ENCODE assay signal across 13 mouse cellular contexts in genomic region chr12:12715956-12716669, GRCm38 (mm10).
A peak's percentile ranks its signal among the peaks of the same experiment; 100 is the strongest.
DNase-seq lines count a peak whose midpoint lies in the region; ATAC-seq and TF ChIP-seq lines count a peak whose summit lies in the region.
"Had no signal": no experiment of that assay in that cellular context is flagged by ENCODE, and none has a peak within 500 bp of the region (broad histone marks: within the 10 kb centered on the region; RNA-seq: fewer than 3 reads in every experiment).

No protein-coding gene starts in this region.

- no peak for TF ChIP-seq POLR2A in olfactory bulb, adult 2 months (IDR thresholded peaks at IDR 0.05; ENCODE audit: insufficient read depth, low read depth, low read length)

- no peak overlapping the region for H3K4me2 ChIP-seq in hindbrain, embryonic 11.5 days (replicated peaks; ENCODE audit: low read depth, low read length)
- H3K4me2 ChIP-seq in embryonic facial prominence, embryonic 12.5 days (replicated peaks), result no peak overlapping the region
- H3K4me2 ChIP-seq: midbrain, embryonic 15.5 days had no signal

- H3K36me3 ChIP-seq in hindbrain, embryonic 10.5 days, result no peaks in the 10 kb centered on the region
- no peaks in the 10 kb centered on the region for H3K36me3 ChIP-seq in hindbrain, embryonic 11.5 days (ENCODE audit: control insufficient read depth, insufficient read depth, low read length)
- H3K36me3 ChIP-seq in embryonic facial prominence, embryonic 12.5 days, result no peaks in the 10 kb centered on the region
- H3K36me3 ChIP-seq: midbrain, embryonic 15.5 days had no signal

- no peak for ATAC-seq in hindbrain, embryonic 11.5 days (ENCODE audit: low FRiP score)
- ATAC-seq in embryonic facial prominence, embryonic 12.5 days (ENCODE audit: insufficient number of reproducible peaks, insufficient read depth, low FRiP score, low TSS enrichment), result no peak
- ATAC-seq: CD4-positive, CD25-positive, alpha-beta regulatory T cell, adult 4 months; midbrain, embryonic 15.5 days had no signal

- H3K27me3 ChIP-seq in hindbrain, embryonic 10.5 days (ENCODE audit: insufficient read depth, poor library complexity, severe bottlenecking), result peaks cover 16% of the 10 kb centered on the region
- H3K27me3 ChIP-seq in hindbrain, embryonic 11.5 days (ENCODE audit: control insufficient read depth, insufficient read depth, low read length), result no peaks in the 10 kb centered on the region
- no peaks in the 10 kb centered on the region for H3K27me3 ChIP-seq in embryonic facial prominence, embryonic 12.5 days
- H3K27me3 ChIP-seq: midbrain, embryonic 15.5 days had no signal

- H3K9ac ChIP-seq in hindbrain, embryonic 11.5 days (ENCODE audit: low read depth, low read length), result no peak overlapping the region
- H3K9ac ChIP-seq in embryonic facial prominence, embryonic 12.5 days, result no peak overlapping the region
- H3K9ac ChIP-seq: midbrain, embryonic 15.5 days had no signal

- 86% methylated on average over 7 of the region's 7 CpGs for WGBS in hindbrain, embryonic 10.5 days
- 86% methylated on average over 7 of the region's 7 CpGs for WGBS in hindbrain, embryonic 11.5 days
- WGBS in embryonic facial prominence, embryonic 12.5 days, result 83% methylated on average over 7 of the region's 7 CpGs
- 52% methylated on average over 7 of the region's 7 CpGs for WGBS in olfactory bulb, adult 2 months

- DNase-seq in hindbrain, embryonic 10.5 days (ENCODE audit: low spot score), result no peak
- DNase-seq in hindbrain, embryonic 11.5 days (ENCODE audit: low spot score), result no peak
- peak; percentile 68 to 84 for DNase-seq in layer of hippocampus, adult 18-20 months (ENCODE audit: low spot score in 2 of 2)
- no peak for DNase-seq in gastrocnemius, adult 18-20 months (ENCODE audit: low spot score)
- no peak for DNase-seq in kidney, postnatal 10 days
- DNase-seq in urinary bladder, postnatal 10 days (ENCODE audit: low spot score), result no peak
- DNase-seq: adrenal gland, postnatal 25 days; kidney, postnatal 36 days; thymus, postnatal 25 days had no signal

- TF ChIP-seq CTCF in olfactory bulb, adult 2 months (IDR thresholded peaks at IDR 0.05; ENCODE audit: insufficient read depth, low read depth, low read length), result no peak

- H3K27ac ChIP-seq in hindbrain, embryonic 10.5 days, result peak overlapping the region; percentile 42
- H3K27ac ChIP-seq in hindbrain, embryonic 11.5 days (ENCODE audit: low read depth, low read length), result no peak overlapping the region
- peak overlapping the region; percentile 24; the same call in 1 of the 2 replicates for H3K27ac ChIP-seq in embryonic facial prominence, embryonic 12.5 days
- H3K27ac ChIP-seq in olfactory bulb, adult 2 months (ENCODE audit: insufficient read depth, low read depth, low read length), result peak overlapping the region; percentile 82
- H3K27ac ChIP-seq: midbrain, embryonic 15.5 days had no signal

- no peaks in the 10 kb centered on the region for H3K9me3 ChIP-seq in hindbrain, embryonic 10.5 days
- H3K9me3 ChIP-seq in hindbrain, embryonic 11.5 days (ENCODE audit: control insufficient read depth, low read length), result no peaks in the 10 kb centered on the region
- no peaks in the 10 kb centered on the region for H3K9me3 ChIP-seq in embryonic facial prominence, embryonic 12.5 days
- H3K9me3 ChIP-seq: midbrain, embryonic 15.5 days had no signal

- no peak overlapping the region for H3K4me3 ChIP-seq in hindbrain, embryonic 10.5 days
- no peak overlapping the region for H3K4me3 ChIP-seq in hindbrain, embryonic 11.5 days (ENCODE audit: low read depth, low read length)
- no peak overlapping the region for H3K4me3 ChIP-seq in embryonic facial prominence, embryonic 12.5 days
- no peak overlapping the region for H3K4me3 ChIP-seq in olfactory bulb, adult 2 months (ENCODE audit: insufficient read depth, low read depth, low read length)
- H3K4me3 ChIP-seq: midbrain, embryonic 15.5 days had no signal

- peaks cover 27% of the 10 kb centered on the region for H3K4me1 ChIP-seq in hindbrain, embryonic 10.5 days (replicated peaks)
- no peaks in the 10 kb centered on the region for H3K4me1 ChIP-seq in hindbrain, embryonic 11.5 days (replicated peaks; ENCODE audit: control insufficient read depth, insufficient read depth, low read length)
- no peaks in the 10 kb centered on the region for H3K4me1 ChIP-seq in embryonic facial prominence, embryonic 12.5 days
- H3K4me1 ChIP-seq in olfactory bulb, adult 2 months (ENCODE audit: control insufficient read depth, insufficient read depth, low read length), result peaks cover 17% of the 10 kb centered on the region
- H3K4me1 ChIP-seq: midbrain, embryonic 15.5 days had no signal

Comparison
In these comparisons a context has a peak if more than half of its experiments do, and no peak if none do; other contexts are left out.
1. DNase-seq: peak in layer of hippocampus, adult 18-20 months (2 of 2); none in hindbrain, embryonic 10.5 days (single experiment), hindbrain, embryonic 11.5 days (single experiment), gastrocnemius, adult 18-20 months (single experiment), kidney, postnatal 10 days (single experiment) and urinary bladder, postnatal 10 days (single experiment).